ENCODE assay signal across 8 mouse cellular contexts in the genomic region with DNA sequence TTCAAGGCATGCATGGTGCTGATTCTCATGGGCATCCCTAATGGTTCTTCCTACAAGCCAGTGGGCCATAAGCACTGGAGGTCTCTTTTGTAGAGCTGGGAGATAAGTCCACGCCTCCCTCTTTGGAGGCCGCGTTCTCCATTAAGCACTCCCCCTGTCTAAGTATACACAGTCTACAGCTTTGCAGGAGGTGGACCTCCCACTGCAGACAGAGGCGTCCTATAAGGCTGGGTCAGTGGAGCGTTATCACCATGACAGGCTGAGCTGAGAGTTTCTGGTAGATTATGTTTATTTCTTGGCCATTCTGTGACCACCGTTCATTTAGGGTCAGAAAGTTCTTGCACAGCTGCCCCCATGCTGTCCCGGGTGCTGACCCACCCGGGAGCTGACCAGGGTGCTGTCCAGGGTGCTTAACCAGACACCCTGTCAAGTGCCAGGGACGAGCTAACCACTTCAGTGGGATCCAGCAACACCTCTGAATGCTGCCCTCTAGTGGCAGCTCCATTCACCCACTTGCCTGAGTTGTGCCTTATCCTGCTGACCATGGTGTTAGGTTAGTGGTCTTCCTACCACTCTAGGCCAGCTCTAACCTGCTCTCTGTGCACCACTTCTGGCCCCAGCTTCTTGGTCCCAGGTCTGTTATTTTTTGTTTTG.
DNase-seq lines count a peak whose midpoint lies in the region; ATAC-seq and TF ChIP-seq lines count a peak whose summit lies in the region.

No protein-coding gene starts in this region.

- H3K27me3 ChIP-seq in forebrain, embryonic 12.5 days = 0 out of 2 replicates have a peak, but pooled peaks cover 9% of the 10 kb centered on the region
- no peaks in the 10 kb centered on the region for H3K27me3 ChIP-seq in heart, postnatal 0 days (ENCODE audit: control insufficient read depth, insufficient read depth, low read length)
- H3K27me3 ChIP-seq in liver, embryonic 13.5 days = no peaks in the 10 kb centered on the region
- no peaks in the 10 kb centered on the region; the same call in 1 of the 2 replicates for H3K27me3 ChIP-seq in neural tube, embryonic 15.5 days (replicated peaks)

- TF ChIP-seq EP300 in heart, postnatal 0 days (IDR thresholded peaks at IDR 0.05; ENCODE audit: low read depth) = no peak

- ATAC-seq in forebrain, embryonic 12.5 days (ENCODE audit: low FRiP score) = peak; percentile 57; the same call in 1 of the 2 replicates
- peak; percentile 69 for ATAC-seq in heart, postnatal 0 days (ENCODE audit: insufficient read depth, low read depth)
- ATAC-seq in liver, embryonic 13.5 days (ENCODE audit: low read depth) = peak; percentile 41; the same call in 1 of the 2 replicates
- ATAC-seq in neural tube, embryonic 15.5 days (ENCODE audit: low FRiP score) = peak; percentile 38; the same call in 1 of the 2 replicates

- no peaks in the 10 kb centered on the region for H3K9me3 ChIP-seq in forebrain, embryonic 12.5 days
- H3K9me3 ChIP-seq in heart, postnatal 0 days (replicated peaks; ENCODE audit: control insufficient read depth, low read length) = no peaks in the 10 kb centered on the region
- no peaks in the 10 kb centered on the region for H3K9me3 ChIP-seq in liver, embryonic 13.5 days (replicated peaks)
- no peaks in the 10 kb centered on the region for H3K9me3 ChIP-seq in neural tube, embryonic 15.5 days (replicated peaks)

- no peak overlapping the region for H3K4me2 ChIP-seq in forebrain, embryonic 12.5 days
- H3K4me2 ChIP-seq in heart, postnatal 0 days (ENCODE audit: low read depth, low read length) = no peak overlapping the region
- H3K4me2 ChIP-seq in liver, embryonic 13.5 days = no peak overlapping the region
- no peak overlapping the region for H3K4me2 ChIP-seq in neural tube, embryonic 15.5 days

- DNase-seq in B cell, adult 2 months = peak; percentile 21 to 34
- peak; percentile 16 for DNase-seq in brain, embryonic 18.5 days (ENCODE audit: low read depth, low spot score)
- DNase-seq in heart, postnatal 0 days (ENCODE audit: low spot score) = peak; percentile 62
- DNase-seq in kidney, postnatal 36 days = peak; percentile 74 to 89
- DNase-seq in liver, embryonic 13.5 days = peak; percentile 15
- DNase-seq in thymus, postnatal 25 days = peak; percentile 25

- TF ChIP-seq CTCF in heart, postnatal 0 days (IDR thresholded peaks at IDR 0.05; ENCODE audit: low read depth) = peak; percentile 78

- H3K4me3 ChIP-seq in forebrain, embryonic 12.5 days (replicated peaks) = no peak overlapping the region
- no peak overlapping the region for H3K4me3 ChIP-seq in heart, postnatal 0 days (ENCODE audit: low read depth, low read length)
- no peak overlapping the region for H3K4me3 ChIP-seq in liver, embryonic 13.5 days (replicated peaks)
- no peak overlapping the region for H3K4me3 ChIP-seq in neural tube, embryonic 15.5 days (replicated peaks)

- WGBS in forebrain, embryonic 12.5 days = 41% methylated on average over 9 of the region's 9 CpGs
- WGBS in heart, postnatal 0 days = 39% methylated on average over 9 of the region's 9 CpGs
- WGBS in liver, embryonic 13.5 days (ENCODE audit: insufficient replicate concordance) = 43% methylated on average over 9 of the region's 9 CpGs
- WGBS in neural tube, embryonic 15.5 days = 45% methylated on average over 9 of the region's 9 CpGs

- H3K36me3 ChIP-seq in forebrain, embryonic 12.5 days (replicated peaks) = no peaks in the 10 kb centered on the region
- no peaks in the 10 kb centered on the region for H3K36me3 ChIP-seq in heart, postnatal 0 days (replicated peaks; ENCODE audit: control insufficient read depth, insufficient read depth, low read length)
- no peaks in the 10 kb centered on the region for H3K36me3 ChIP-seq in liver, embryonic 13.5 days
- H3K36me3 ChIP-seq in neural tube, embryonic 15.5 days = no peaks in the 10 kb centered on the region

- no peak overlapping the region for H3K27ac ChIP-seq in forebrain, embryonic 12.5 days
- no peak overlapping the region for H3K27ac ChIP-seq in heart, postnatal 0 days (ENCODE audit: low read depth)
- no peak overlapping the region for H3K27ac ChIP-seq in liver, embryonic 13.5 days
- H3K27ac ChIP-seq in neural tube, embryonic 15.5 days (replicated peaks) = no peak overlapping the region

- peaks cover 13% of the 10 kb centered on the region for H3K4me1 ChIP-seq in forebrain, embryonic 12.5 days
- no peaks in the 10 kb centered on the region for H3K4me1 ChIP-seq in heart, postnatal 0 days (ENCODE audit: control insufficient read depth, insufficient read depth)
- no peaks in the 10 kb centered on the region for H3K4me1 ChIP-seq in liver, embryonic 13.5 days (replicated peaks)
- H3K4me1 ChIP-seq in neural tube, embryonic 15.5 days = peaks cover 11% of the 10 kb centered on the region; the same call in 1 of the 2 replicates

- H3K9ac ChIP-seq in forebrain, embryonic 12.5 days = no peak overlapping the region
- no peak overlapping the region for H3K9ac ChIP-seq in heart, postnatal 0 days (replicated peaks; ENCODE audit: low read depth, low read length)
- no peak overlapping the region for H3K9ac ChIP-seq in liver, embryonic 13.5 days
- H3K9ac ChIP-seq in neural tube, embryonic 15.5 days (replicated peaks) = no peak overlapping the region

Comparison
In these comparisons a context has a peak if more than half of its experiments do, and no peak if none do; other contexts are left out.
1. DNase-seq: peak in every context shown above with its lines; median percentile 82 in kidney, postnatal 36 days; 62 in heart, postnatal 0 days; 28 in B cell, adult 2 months; 25 in thymus, postnatal 25 days; 16 in brain, embryonic 18.5 days; 15 in liver, embryonic 13.5 days.